Mouse (Mus musculus) testis, adult 2 months (tissue): ENCODE measurements around the gene Zfp940.

ENCODE experiments used
- CTCF ChIP-seq: fragments of 200-500 bp; IDR thresholded peaks from 2 replicates; pipeline ENCODE4 v1.5.1; 2012; ENCODE audit warnings: low read depth, mild to moderate bottlenecking, inconsistent platforms, low read length, moderate library complexity; ENCODE audit not compliant: control insufficient read depth, insufficient read depth, insufficient replicate concordance
- POLR2A ChIP-seq: fragments of 200-500 bp; IDR thresholded peaks from 2 replicates; pipeline ENCODE4 v1.6.1; 2012; ENCODE audit warnings: low read depth, mild to moderate bottlenecking, inconsistent platforms, low read length, moderate library complexity; ENCODE audit not compliant: control insufficient read depth

GRCm38 (mm10) chr7:29818619-29819254 is 34.7 kb downstream of the Zfp940 start:
- TF ChIP-seq CTCF (no peak), POLR2A (no peak)
